8 mouse cellular contexts compared by ENCODE assay signal in the genomic region with DNA sequence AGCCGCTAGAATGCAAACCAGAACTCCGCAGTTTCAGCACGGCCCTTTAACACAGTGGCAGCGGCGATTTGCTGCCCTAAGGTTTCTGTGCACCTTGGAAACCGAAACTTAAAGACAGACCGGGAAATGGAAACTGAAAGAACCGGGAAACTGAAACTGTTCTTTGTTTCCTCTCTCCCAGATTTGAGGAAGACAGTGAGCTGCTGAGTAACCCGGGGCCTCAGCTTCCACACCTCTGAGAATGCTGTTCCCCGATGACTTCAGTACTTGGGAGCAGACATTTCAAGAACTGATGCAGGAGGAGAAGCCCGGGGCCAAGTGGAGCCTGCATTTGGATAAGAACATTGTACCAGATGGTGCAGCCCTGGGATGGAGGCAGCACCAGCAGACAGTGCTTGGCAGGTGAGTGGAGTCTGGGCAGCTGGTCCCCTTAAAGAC.
DNase-seq lines count a peak whose midpoint lies in the region; ATAC-seq and TF ChIP-seq lines count a peak whose summit lies in the region.

No protein-coding gene starts in this region.

- 0 out of 2 replicates have a peak overlapping the region, but pooled peaks have one; percentile 3 for H3K9ac ChIP-seq in forebrain, embryonic 13.5 days
- H3K9ac ChIP-seq in lung, embryonic 16.5 days (ENCODE audit: low read length) = peak overlapping the region; percentile 68

- CTCF ChIA-PET in Patski (lab: Charles Lee) = interaction anchor here (1.6 kb wide), 1 partner anchor 22 kb away, joined by 5 read pairs; no protein-coding TSS in a partner anchor

- no peak for TF ChIP-seq CTCF in Patski (IDR thresholded peaks at IDR 0.05)
- TF ChIP-seq CTCF in layer of hippocampus, adult 2 months (conservative IDR thresholded peaks at IDR 0.05) = no peak

- WGBS in forebrain, embryonic 13.5 days = 39% methylated on average over 11 of the region's 11 CpGs
- WGBS in hindbrain, embryonic 10.5 days = 51% methylated on average over 11 of the region's 11 CpGs
- WGBS in lung, embryonic 16.5 days = 19% methylated on average over 11 of the region's 11 CpGs

- no peaks in the 10 kb centered on the region for H3K27me3 ChIP-seq in Patski
- 0 out of 2 replicates have a peak, but pooled peaks cover 4% of the 10 kb centered on the region for H3K27me3 ChIP-seq in forebrain, embryonic 13.5 days
- H3K27me3 ChIP-seq in hindbrain, embryonic 10.5 days (ENCODE audit: insufficient read depth, poor library complexity, severe bottlenecking) = no peaks in the 10 kb centered on the region
- no peaks in the 10 kb centered on the region for H3K27me3 ChIP-seq in lung, embryonic 16.5 days (ENCODE audit: control insufficient read depth, insufficient read depth, low read depth, low read length)

- no peak overlapping the region for H3K27ac ChIP-seq in forebrain, embryonic 13.5 days
- peak overlapping the region; percentile 53 for H3K27ac ChIP-seq in hindbrain, embryonic 10.5 days
- H3K27ac ChIP-seq in layer of hippocampus, adult 2 months = peak overlapping the region; percentile 68
- H3K27ac ChIP-seq in lung, embryonic 16.5 days (ENCODE audit: low read length) = no peak overlapping the region

- 0 out of 2 replicates have a peak, but pooled peaks cover 8% of the 10 kb centered on the region for H3K4me1 ChIP-seq in forebrain, embryonic 13.5 days
- H3K4me1 ChIP-seq in hindbrain, embryonic 10.5 days (replicated peaks) = 0 out of 2 replicates have a peak, but pooled peaks cover 3% of the 10 kb centered on the region
- H3K4me1 ChIP-seq in lung, embryonic 16.5 days (replicated peaks; ENCODE audit: control insufficient read depth, insufficient read depth, low read length) = no peaks in the 10 kb centered on the region

- no peaks in the 10 kb centered on the region for H3K36me3 ChIP-seq in forebrain, embryonic 13.5 days (ENCODE audit: poor library complexity, severe bottlenecking)
- H3K36me3 ChIP-seq in hindbrain, embryonic 10.5 days = no peaks in the 10 kb centered on the region
- no peaks in the 10 kb centered on the region for H3K36me3 ChIP-seq in lung, embryonic 16.5 days (ENCODE audit: control insufficient read depth, insufficient read depth, low read length)

- POLR2A ChIA-PET in Patski (lab: Charles Lee) = no interaction called here

- peak overlapping the region; percentile 40 for H3K4me2 ChIP-seq in forebrain, embryonic 13.5 days
- H3K4me2 ChIP-seq in lung, embryonic 16.5 days (ENCODE audit: low read depth, low read length) = peak overlapping the region; percentile 55

- DNase-seq in Patski (ENCODE audit: low read depth, low spot score) = no peak
- peak; percentile 9 for DNase-seq in c-Kit-positive CD71-negative TER-119-negative erythroid progenitor cells, embryonic 14.5 days (ENCODE audit: low read depth)
- no peak for DNase-seq in hindbrain, embryonic 10.5 days (ENCODE audit: low spot score)
- DNase-seq in layer of hippocampus, adult 2 months (ENCODE audit: low spot score in 2 of 2) = peak in 1 of 2 experiments; percentile 23
- peak; percentile 27 for DNase-seq in ovary, postnatal 14 days (ENCODE audit: low spot score)
- DNase-seq in retina, embryonic 14.5 days (ENCODE audit: low spot score) = no peak

- H3K4me3 ChIP-seq in forebrain, embryonic 13.5 days = 0 out of 2 replicates have a peak overlapping the region, but pooled peaks have one; percentile 3
- no peak overlapping the region; the same call in 1 of the 2 replicates for H3K4me3 ChIP-seq in hindbrain, embryonic 10.5 days
- H3K4me3 ChIP-seq in layer of hippocampus, adult 2 months = peak overlapping the region; percentile 48
- H3K4me3 ChIP-seq in lung, embryonic 16.5 days (ENCODE audit: low read length) = peak overlapping the region; percentile 51

- H3K9me3 ChIP-seq in forebrain, embryonic 13.5 days (replicated peaks) = no peaks in the 10 kb centered on the region
- H3K9me3 ChIP-seq in hindbrain, embryonic 10.5 days = no peaks in the 10 kb centered on the region
- H3K9me3 ChIP-seq in lung, embryonic 16.5 days (ENCODE audit: control insufficient read depth, low read length) = no peaks in the 10 kb centered on the region

- ATAC-seq in Patski = peak; percentile 39
- ATAC-seq in forebrain, embryonic 13.5 days = peak; percentile 80; the same call in 1 of the 2 replicates
- no peak for ATAC-seq in lung, embryonic 16.5 days (ENCODE audit: low read depth)

- in situ Hi-C loops in Patski (cut with MboI; ENCODE audit: low pct_unique_long_range_greater_than_20kb) = no loop called here

Comparison
In these comparisons a context has a peak if more than half of its experiments do, and no peak if none do; other contexts are left out.
1. DNase-seq: peak in c-Kit-positive CD71-negative TER-119-negative erythroid progenitor cells, embryonic 14.5 days (single experiment) and ovary, postnatal 14 days (single experiment); none in Patski (single experiment), hindbrain, embryonic 10.5 days (single experiment) and retina, embryonic 14.5 days (single experiment).
2. H3K27ac ChIP-seq: peak in hindbrain, embryonic 10.5 days (single experiment) and layer of hippocampus, adult 2 months (single experiment); none in forebrain, embryonic 13.5 days (single experiment) and lung, embryonic 16.5 days (single experiment).